Mouse (Mus musculus) ovary, postnatal 14 days (tissue): ENCODE data around the gene Rps6kl1.
A peak's percentile ranks its signal among the peaks of the same experiment; 100 is the strongest.

Experiments used
- DNase-seq: peaks from one replicate; pipeline ENCODE4 v3.0.0; 2022; ENCODE audit warnings: low spot score

Rps6kl1 gene

DNA sequence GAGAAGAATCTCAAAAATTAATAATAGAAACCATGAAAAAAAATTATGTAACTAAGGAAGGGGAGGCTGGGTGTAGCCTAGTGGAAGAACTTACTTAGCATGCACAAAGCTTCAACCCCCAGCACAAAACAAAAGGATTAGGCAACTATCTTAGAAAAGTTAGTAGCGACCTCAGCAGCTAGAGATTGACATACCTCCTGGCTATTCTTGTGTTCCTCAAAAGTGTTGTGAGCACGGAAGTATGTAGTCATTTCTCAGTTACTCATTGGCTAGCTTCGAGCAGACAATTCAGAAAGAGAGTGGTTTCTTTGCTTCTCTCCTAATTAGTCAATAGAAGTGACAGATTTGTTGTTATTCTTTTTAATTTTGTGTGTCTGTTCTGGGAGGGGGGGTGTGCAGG is 42.4 kb downstream of the Rps6kl1 start:
- no peak for DNase-seq

DNA sequence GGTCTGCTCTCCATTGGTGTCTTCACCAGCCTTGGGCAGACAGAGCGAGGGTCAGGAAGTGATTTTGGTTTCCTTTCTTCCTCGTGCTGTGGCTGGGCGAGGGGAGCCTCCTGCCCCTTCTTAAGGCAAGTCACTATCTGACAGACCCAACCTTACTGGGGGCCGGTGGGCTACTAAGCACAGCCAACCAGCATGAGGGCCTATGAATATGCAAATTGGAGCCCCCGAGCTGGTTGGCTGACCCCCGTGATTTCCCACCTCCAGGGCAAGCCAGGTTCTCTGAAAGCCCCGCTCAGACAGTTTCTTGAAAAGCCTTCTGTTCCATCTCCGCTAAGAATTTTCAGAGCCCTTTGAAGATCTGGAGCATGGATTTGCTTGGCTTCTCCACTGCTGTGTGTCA is 44.8 kb downstream of the Rps6kl1 start:
- no peak for DNase-seq

DNA sequence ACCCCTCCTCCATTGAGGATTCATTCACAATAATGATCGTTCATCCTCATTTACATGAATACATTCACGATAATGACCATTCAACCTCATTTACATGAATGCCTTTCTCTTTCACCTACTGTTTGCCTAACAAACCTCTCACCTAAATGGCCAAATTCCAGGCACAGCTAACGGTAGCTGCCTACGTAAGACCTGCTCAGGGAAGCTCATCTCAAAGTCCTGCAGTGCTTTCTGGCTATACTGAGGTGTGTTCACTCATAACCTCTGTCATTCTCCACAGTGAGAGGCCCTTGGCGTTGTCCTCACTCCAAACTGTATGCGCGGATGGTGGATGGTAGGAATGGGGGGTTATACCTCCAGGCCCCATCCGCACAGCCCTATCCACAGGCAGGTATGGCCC is 46.3 kb downstream of the Rps6kl1 start:
- no peak for DNase-seq

DNA sequence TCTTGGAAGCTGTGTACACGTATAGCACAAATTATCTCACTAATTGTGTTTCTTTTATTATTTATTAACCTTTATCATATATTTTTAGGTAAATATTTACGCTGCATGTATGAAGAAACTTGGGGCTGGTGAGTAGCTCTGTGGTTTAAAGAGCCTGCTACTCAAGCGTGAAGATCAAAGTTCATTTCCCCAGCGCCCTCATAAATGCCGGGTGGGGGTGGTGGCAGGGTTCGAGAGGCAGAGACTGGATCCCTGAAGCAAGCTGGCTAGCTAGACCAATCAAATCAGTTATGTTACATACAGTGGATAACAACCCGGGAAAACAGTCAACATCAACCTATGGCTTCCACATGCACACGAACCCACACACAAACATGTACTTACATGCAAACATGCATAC is 48.0 kb downstream of the Rps6kl1 start:
- no peak for DNase-seq

DNA sequence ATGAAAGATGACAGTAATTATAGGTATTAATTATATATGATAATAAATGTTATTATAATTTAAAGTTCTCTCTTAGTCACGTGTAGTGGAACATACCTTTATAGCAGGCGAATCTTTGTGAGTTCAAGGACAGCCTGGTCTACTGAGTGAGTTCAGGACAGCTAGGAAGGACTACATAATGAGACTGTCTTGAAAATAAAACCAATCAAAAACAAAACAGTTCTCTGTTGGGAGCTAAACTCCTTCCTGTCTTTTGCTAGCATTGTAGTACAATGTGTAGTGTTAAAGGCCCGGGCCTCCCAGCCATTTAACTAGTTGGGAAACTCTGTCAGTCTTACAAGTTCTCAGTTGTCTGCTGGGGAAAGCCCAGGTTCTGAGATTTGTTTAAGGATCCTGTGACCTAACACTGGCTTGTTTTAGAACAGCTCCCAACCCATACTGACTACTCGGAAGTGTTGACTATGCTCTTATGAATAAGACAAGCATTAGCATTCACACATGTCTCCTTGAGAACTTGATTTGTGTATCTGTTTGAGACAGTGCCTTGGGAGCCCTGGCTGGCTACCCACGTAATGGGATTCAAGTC is 49.5 kb downstream of the Rps6kl1 start:
- DNase-seq, result no peak

DNA sequence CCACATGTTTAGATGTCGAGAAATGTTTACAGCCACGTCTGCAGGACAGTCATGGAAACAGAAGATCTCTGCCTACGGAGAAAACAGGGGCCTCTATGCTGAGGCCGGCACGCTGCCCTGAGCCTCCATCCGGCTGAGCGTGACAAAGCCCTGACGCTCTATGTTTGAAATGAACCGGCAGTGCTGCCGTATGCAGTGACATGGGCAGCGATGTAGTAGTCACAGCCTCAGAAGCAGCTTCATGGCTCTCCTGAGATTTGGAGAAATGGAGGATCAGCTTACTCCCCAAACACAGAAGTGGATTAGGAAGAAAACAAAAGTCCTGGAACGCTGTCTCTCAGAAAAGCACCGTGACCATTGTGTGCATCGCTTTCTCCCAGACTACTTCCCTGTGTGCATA is 50.1 kb downstream of the Rps6kl1 start:
- no peak for DNase-seq

DNA sequence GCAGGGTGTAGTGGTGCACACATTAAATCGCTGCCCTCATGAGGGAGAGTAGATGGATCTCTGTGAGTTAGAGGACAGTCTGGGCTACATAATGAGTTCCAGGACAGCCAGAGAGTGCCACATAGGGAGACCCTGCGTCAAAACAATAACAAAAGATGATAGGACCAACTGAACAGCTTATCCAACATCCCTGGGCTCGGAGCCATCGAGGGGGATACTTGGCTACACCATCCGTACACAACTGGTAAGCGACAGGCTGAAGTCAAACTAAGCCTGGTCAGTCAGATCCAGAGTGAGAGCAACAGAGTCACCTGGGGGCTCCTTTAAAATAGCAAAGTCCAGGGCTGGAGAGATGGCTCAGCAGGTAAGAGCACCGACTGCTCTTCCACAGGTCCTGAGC is 55.2 kb downstream of the Rps6kl1 start:
- DNase-seq, result no peak

DNA sequence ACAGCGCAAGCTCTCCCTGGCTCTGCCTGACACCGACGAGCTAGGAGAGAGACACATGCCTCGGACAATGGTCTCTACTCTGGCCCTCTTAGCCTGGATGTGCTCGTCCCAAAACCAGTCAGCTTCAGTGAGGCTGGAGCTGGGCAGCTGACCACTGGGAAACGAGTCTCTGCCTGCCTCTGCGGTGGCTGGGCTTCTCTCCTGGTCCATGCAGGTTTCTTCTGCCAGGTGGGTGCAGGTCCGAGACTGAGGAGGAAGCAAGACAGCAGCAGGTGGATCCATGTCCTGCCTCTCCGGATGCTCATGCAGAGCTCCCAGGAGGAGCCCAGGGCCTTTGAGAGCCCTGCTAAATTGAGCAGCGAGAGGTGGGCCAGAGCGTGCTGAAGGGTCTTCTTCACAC is 55.9 kb downstream of the Rps6kl1 start:
- DNase-seq, result no peak

DNA sequence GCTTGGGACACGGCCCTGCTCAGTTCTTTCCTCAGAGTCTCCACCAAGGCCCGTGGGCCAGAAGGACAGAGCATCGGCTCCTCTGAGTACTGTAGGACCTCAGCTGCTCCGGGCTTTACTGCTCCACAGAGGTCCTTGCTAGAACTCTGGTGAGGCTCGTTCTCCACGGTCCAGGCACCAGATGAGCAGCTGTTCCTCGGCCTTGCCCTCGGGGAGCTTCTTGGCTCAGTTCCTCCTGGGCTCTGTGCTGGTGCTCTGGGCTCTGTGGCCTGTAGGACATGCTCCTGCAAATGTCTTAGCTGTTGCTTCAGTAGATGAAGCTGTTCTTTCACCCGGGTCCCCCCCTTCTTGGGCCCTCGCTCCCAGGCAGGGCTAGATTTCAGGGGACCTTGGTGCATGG is 56.4 kb downstream of the Rps6kl1 start:
- peak; percentile 17 for DNase-seq

DNA sequence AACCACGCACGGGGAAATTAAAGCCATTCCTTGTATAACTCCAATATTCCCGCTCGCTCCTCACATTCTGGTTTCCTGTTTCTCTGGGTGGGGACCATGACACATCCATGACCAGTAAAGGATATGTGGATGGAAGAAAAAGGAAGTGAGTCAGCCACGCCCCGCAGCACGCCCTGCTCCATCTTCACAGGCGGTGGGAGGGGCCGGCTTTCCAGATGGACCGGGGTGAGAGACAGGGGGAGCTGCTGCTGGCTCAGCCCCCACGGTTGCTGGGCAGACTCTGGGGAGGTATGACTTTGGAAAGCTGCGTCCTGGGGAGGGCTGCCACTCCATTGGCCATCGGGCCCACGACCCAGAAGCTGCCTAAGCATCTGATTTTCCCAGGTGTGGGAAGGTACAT is 57.1 kb downstream of the Rps6kl1 start:
- peak; percentile 33 for DNase-seq

DNA sequence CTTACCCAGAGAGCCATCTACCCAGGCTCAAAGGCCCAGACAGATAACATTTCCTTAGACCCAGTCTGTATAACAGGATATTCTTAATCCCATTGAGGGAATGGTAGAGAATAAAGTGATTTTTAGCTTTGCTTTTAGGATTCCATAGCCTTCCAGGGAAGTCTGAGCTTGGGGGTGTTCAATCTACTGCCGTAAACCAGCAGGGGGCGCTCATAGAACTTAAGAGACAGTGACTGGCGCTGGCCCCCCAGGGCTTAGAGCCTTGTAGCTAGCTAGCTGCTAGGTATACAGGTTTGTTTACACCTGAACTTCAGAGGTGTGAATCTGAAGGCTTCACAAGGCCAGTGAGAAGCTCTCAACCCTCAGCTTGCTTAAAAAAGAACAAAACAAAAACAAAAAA is 58.9 kb downstream of the Rps6kl1 start:
- DNase-seq, result peak; percentile 51

DNA sequence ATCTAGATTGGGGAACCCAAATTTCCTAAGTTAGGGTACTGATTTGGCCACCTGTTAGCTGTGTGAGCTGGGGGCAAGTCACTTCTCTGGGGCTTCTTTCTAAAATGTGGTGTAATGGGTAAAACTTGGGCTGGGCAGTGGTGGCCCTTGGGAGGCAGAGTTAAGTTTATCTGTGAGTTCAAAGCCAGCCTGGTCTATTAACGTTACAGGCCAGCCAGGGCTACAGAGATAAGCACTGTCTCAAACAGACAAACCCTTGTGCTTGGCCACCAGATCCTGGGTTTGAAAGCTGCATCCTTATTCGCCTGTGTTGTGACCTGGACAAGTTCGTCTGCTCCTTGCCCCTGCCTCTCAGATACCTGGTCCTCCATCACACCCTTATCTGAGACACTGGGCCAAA is 59.9 kb downstream of the Rps6kl1 start:
- DNase-seq, result no peak

DNA sequence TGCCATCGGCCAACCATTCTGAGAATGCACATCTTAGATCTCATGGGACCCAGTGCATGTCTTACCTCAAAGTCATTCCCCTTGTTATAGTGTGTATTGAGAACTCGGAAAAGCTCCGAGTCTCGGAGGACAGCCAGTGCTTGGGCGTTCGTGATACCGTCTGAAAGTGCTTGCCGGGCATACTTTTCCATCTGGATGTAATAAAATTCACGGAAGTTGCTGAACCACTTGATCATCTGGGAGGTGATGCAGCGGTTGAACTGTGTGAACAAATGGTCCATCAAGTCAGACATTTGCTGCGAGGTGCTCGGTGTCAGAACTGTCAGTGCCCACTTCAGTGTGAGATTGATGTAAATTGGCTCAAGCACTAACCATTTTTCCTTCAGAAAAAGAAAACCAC is 63.2 kb downstream of the Rps6kl1 start:
- DNase-seq, result no peak
